Mouse (Mus musculus) WW6 (cell line): ENCODE results near the gene Serpina6.

Source experiments
- DNase-seq: peaks from one replicate; pipeline ENCODE4 v3.0.0-alpha.2; 2013; ENCODE audit warnings: low read depth, low spot score

Gene Serpina6

GRCm38 (mm10) chr12:103655123-103656044 lies 1.6 kb downstream of the Serpina6 start:
- DNase-seq = no peak

DNA sequence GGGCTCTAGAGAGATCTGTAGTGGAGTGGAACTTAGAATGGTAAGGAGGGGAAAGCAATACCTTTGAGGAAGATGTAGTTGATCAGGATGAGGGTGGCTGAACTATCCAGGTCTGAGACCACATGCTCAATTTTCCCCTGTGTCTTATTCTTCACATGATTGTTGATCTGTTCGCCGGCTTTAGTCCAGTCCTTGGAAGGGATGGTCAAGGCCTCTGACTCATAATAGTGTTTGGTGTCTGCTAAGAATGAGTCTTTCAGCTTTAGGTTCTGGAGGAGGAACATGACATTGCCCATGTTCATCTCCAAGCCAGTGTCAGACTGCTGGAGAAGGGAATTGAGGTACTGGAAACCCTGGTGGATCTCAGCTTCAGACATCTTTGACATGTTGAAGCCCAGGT lies 3.2 kb downstream of the Serpina6 start:
- DNase-seq = no peak

DNA sequence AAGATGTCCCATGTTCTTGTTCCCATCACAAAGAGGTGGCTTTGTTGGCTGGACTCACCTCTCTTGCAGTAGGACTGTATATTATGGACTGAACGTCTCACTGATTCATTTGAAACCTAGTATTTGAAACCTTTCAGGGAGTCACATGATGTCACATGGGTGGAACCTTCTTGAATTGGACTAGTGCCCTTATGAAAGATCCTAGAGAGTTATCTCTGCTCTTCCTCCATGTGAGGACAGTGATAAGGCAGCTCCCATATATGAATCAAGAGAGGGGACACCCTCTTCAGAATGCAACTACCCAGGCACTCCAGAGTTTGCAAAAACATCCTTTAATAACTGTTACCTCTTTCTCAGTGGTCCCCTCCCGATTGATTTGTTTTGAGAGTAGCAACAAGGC lies 10.7 kb downstream of the Serpina6 start:
- DNase-seq = no peak

GRCm38 (mm10) chr12:103644601-103645000 lies 12.4 kb downstream of the Serpina6 start:
- no peak for DNase-seq

DNA sequence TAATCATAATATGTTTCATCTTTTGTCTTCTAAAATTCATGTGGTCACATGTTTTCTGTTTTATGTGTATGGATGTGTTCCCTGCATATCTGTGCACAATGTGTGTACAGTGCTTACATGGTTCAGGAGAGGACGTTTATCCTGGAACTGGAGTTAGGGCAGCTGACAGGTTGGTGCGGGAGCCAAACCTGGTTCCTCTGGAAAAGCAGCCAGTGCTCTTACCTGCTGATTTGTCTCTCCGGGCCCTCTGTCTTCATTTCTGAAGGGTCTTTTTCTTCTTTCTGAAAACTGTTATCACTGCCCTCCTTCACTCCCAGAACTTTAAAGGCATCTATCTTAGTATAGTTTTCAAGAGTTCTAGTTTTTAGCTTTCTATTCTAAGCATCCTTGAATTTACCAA lies 13.2 kb downstream of the Serpina6 start:
- no peak for DNase-seq

DNA sequence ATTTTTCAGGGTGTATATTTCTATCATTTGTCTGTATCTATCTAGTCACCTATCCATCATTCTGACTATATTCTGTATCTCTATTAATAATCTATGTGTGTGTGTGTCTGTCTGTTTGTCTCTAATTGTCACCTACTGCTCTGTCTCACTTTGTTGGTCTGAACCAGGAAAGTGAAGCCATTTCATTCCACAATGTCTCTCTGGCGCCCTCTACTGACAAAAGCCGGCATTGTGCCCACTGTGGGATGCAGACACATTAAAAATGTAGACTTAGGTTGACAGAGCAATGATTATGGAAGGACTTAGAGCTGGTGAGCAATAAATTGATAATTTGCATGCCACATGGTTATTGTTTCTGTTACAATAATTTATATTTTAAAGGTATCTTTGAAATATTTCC lies 13.7 kb downstream of the Serpina6 start:
- DNase-seq = peak; percentile 16

GRCm38 (mm10) chr12:103635846-103636245 lies 21.2 kb downstream of the Serpina6 start:
- no peak for DNase-seq

GRCm38 (mm10) chr12:103634430-103634829 lies 22.6 kb downstream of the Serpina6 start:
- no peak for DNase-seq

GRCm38 (mm10) chr12:103631203-103631612 lies 25.8 kb downstream of the Serpina6 start, which contains the start of gene Serpina10:
Gene Serpina10 (minus strand): TSS chr12:103631444.
- no peak for DNase-seq

GRCm38 (mm10) chr12:103616860-103617261 lies 40.2 kb downstream of the Serpina6 start:
- DNase-seq = no peak

DNA sequence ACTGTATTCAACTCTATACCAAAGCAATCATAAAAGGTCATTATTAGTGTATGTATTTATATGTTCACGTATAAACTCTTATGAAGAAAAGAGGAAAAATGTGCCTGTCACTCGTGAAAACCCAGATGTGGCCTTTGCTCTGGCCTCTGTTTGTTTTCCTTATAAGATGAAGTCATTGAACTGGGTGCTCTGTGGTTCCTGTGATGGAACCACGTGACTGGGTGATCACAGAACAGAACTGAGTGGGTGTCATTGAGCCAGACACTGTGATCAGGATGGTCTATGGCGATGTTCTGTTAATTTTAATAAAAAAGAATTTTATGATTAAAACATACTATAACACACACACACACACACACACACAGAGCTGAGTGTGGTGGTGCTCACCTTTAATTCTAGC lies 41.3 kb downstream of the Serpina6 start:
- DNase-seq = no peak

- DNase-seq = no peak
Observed at GRCm38 (mm10) chr12:103615141-103615540, 41.9 kb downstream of the Serpina6 start.

GRCm38 (mm10) chr12:103601839-103602238 lies 55.2 kb downstream of the Serpina6 start:
- DNase-seq = no peak

DNA sequence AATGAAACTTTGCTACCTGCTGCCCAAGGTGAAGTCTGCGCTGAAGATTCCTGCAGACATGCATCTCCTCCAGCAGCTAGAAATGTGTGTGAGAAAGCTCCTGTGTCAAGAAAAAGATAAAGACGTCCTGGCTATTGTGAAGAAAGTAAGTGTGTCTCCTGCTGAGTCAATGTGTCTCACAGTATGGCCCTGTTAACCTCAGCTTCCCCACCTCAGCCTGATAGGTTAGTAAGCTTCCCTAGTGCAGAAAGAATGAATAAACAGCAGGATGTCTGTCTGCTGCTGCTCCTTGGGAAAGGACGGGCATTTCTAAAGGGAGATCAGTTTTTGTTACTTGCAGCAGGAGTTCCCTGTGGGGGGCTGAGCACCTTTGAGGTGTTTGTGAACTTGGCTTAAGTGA lies 56.6 kb downstream of the Serpina6 start:
- peak; percentile 3 for DNase-seq

- DNase-seq = no peak
Observed at GRCm38 (mm10) chr12:103598411-103598810, 58.6 kb downstream of the Serpina6 start.
